Mouse (Mus musculus): Measurements from ENCODE around the gene Celf2. TPM values are rescaled to one million over a fixed set of nuclear protein-coding genes. Genes with fewer than 3 reads are reported as not detected.

Celf2 gene
- polyA plus RNA-seq, 1 experiment from 2014 or later, result 191 TPM

GRCm38 (mm10) chr2:6523261-6523923 lies 986.0 kb downstream of the Celf2 start:
- no peaks in the 10 kb centered on the region for H3K27me3 ChIP-seq (ENCODE audit: control insufficient read depth, insufficient read depth, low read length)
- ATAC-seq (ENCODE audit: low FRiP score, low TSS enrichment) (no peak), DNase-seq (no peak)
- H3K36me3 ChIP-seq (ENCODE audit: control insufficient read depth, insufficient read depth, low read length), result no peaks in the 10 kb centered on the region
- no peak overlapping the region for H3K9ac ChIP-seq (replicated peaks; ENCODE audit: low read length)
- H3K4me3 ChIP-seq (replicated peaks; ENCODE audit: low read depth, low read length), result no peak overlapping the region
- no peak overlapping the region for H3K27ac ChIP-seq (replicated peaks; ENCODE audit: low read depth, low read length)
- no peak overlapping the region for H3K4me2 ChIP-seq (ENCODE audit: low read length)
- no peaks in the 10 kb centered on the region for H3K4me1 ChIP-seq (ENCODE audit: control insufficient read depth, insufficient read depth, low read length)
- H3K9me3 ChIP-seq (ENCODE audit: control insufficient read depth, low read length), result no peaks in the 10 kb centered on the region
- 80% methylated on average over 16 of the region's 16 CpGs for WGBS

GRCm38 (mm10) chr2:6522411-6522810 lies 987.0 kb downstream of the Celf2 start:
- H3K27me3 ChIP-seq (ENCODE audit: control insufficient read depth, insufficient read depth, low read length), result no peaks in the 10 kb centered on the region
- DNase-seq (no peak), ATAC-seq (ENCODE audit: low FRiP score, low TSS enrichment) (no peak)
- H3K9me3 ChIP-seq (ENCODE audit: control insufficient read depth, low read length), result no peaks in the 10 kb centered on the region
- H3K27ac ChIP-seq (replicated peaks; ENCODE audit: low read depth, low read length), result no peak overlapping the region
- H3K9ac ChIP-seq (replicated peaks; ENCODE audit: low read length), result no peak overlapping the region
- no peaks in the 10 kb centered on the region for H3K36me3 ChIP-seq (ENCODE audit: control insufficient read depth, insufficient read depth, low read length)
- no peaks in the 10 kb centered on the region for H3K4me1 ChIP-seq (ENCODE audit: control insufficient read depth, insufficient read depth, low read length)
- no peak overlapping the region for H3K4me2 ChIP-seq (ENCODE audit: low read length)
- 95% methylated on average over 4 of the region's 4 CpGs for WGBS
- no peak overlapping the region for H3K4me3 ChIP-seq (replicated peaks; ENCODE audit: low read depth, low read length)

GRCm38 (mm10) chr2:6513176-6513575 lies 996.2 kb downstream of the Celf2 start:
- DNase-seq, result no peak
- Histone ChIP-seq H3K27me3 (ENCODE audit: control insufficient read depth, insufficient read depth, low read length) (no peaks in the 10 kb centered on the region), H3K9ac (replicated peaks; ENCODE audit: low read length) (no peak overlapping the region), H3K4me1 (ENCODE audit: control insufficient read depth, insufficient read depth, low read length) (no peaks in the 10 kb centered on the region), H3K4me2 (ENCODE audit: low read length) (no peak overlapping the region), H3K27ac (replicated peaks; ENCODE audit: low read depth, low read length) (no peak overlapping the region), H3K4me3 (replicated peaks; ENCODE audit: low read depth, low read length) (no peak overlapping the region), H3K9me3 (ENCODE audit: control insufficient read depth, low read length) (no peaks in the 10 kb centered on the region), H3K36me3 (ENCODE audit: control insufficient read depth, insufficient read depth, low read length) (no peaks in the 10 kb centered on the region)
- no peak for ATAC-seq (ENCODE audit: low FRiP score, low TSS enrichment)
- WGBS, result 85% methylated on average over 7 of the region's 7 CpGs

GRCm38 (mm10) chr2:6507071-6507470 lies 1002.3 kb downstream of the Celf2 start:
- Histone ChIP-seq H3K27ac (replicated peaks; ENCODE audit: low read depth, low read length) (peak overlapping the region; percentile 66; the same call in 1 of the 2 replicates), H3K4me2 (ENCODE audit: low read length) (no peak overlapping the region), H3K9me3 (ENCODE audit: control insufficient read depth, low read length) (no peaks in the 10 kb centered on the region), H3K36me3 (ENCODE audit: control insufficient read depth, insufficient read depth, low read length) (no peaks in the 10 kb centered on the region), H3K27me3 (ENCODE audit: control insufficient read depth, insufficient read depth, low read length) (no peaks in the 10 kb centered on the region), H3K9ac (replicated peaks; ENCODE audit: low read length) (no peak overlapping the region), H3K4me3 (replicated peaks; ENCODE audit: low read depth, low read length) (no peak overlapping the region), H3K4me1 (ENCODE audit: control insufficient read depth, insufficient read depth, low read length) (0 out of 2 replicates have a peak, but pooled peaks cover 5% of the 10 kb centered on the region)
- 62% methylated on average over 3 of the region's 3 CpGs for WGBS
- no peak for ATAC-seq (ENCODE audit: low FRiP score, low TSS enrichment)
- DNase-seq, result no peak

GRCm38 (mm10) chr2:6505979-6506811 lies 1003.2 kb downstream of the Celf2 start:
- peak; percentile 58 for DNase-seq
- WGBS, result 49% methylated on average over 13 of the region's 13 CpGs

GRCm38 (mm10) chr2:6505531-6505930 lies 1003.8 kb downstream of the Celf2 start:
- H3K27ac ChIP-seq (replicated peaks; ENCODE audit: low read depth, low read length), result no peak overlapping the region
- H3K4me1 ChIP-seq (ENCODE audit: control insufficient read depth, insufficient read depth, low read length), result 0 out of 2 replicates have a peak, but pooled peaks cover 5% of the 10 kb centered on the region
- no peak overlapping the region for H3K4me3 ChIP-seq (replicated peaks; ENCODE audit: low read depth, low read length)
- no peak overlapping the region for H3K4me2 ChIP-seq (ENCODE audit: low read length)
- no peaks in the 10 kb centered on the region for H3K9me3 ChIP-seq (ENCODE audit: control insufficient read depth, low read length)
- no peak overlapping the region for H3K9ac ChIP-seq (replicated peaks; ENCODE audit: low read length)
- ATAC-seq (ENCODE audit: low FRiP score, low TSS enrichment), result no peak
- no peak for DNase-seq
- H3K36me3 ChIP-seq (ENCODE audit: control insufficient read depth, insufficient read depth, low read length), result no peaks in the 10 kb centered on the region
- 86% methylated on average over 12 of the region's 12 CpGs for WGBS
- H3K27me3 ChIP-seq (ENCODE audit: control insufficient read depth, insufficient read depth, low read length), result no peaks in the 10 kb centered on the region

More at GRCm38 (mm10) chr2:6505979-6506811, 1003.2 kb downstream of the Celf2 start:
- H3K27me3 ChIP-seq (ENCODE audit: control insufficient read depth, insufficient read depth, low read length), result no peaks in the 10 kb centered on the region
- H3K4me2 ChIP-seq (ENCODE audit: low read length), result no peak overlapping the region
- no peaks in the 10 kb centered on the region for H3K9me3 ChIP-seq (ENCODE audit: control insufficient read depth, low read length)
- H3K4me3 ChIP-seq (replicated peaks; ENCODE audit: low read depth, low read length), result no peak overlapping the region
- H3K36me3 ChIP-seq (ENCODE audit: control insufficient read depth, insufficient read depth, low read length), result no peaks in the 10 kb centered on the region
- H3K9ac ChIP-seq (replicated peaks; ENCODE audit: low read length), result no peak overlapping the region
- peak overlapping the region; percentile 66 for H3K27ac ChIP-seq (replicated peaks; ENCODE audit: low read depth, low read length)
- H3K4me1 ChIP-seq (ENCODE audit: control insufficient read depth, insufficient read depth, low read length), result 0 out of 2 replicates have a peak, but pooled peaks cover 5% of the 10 kb centered on the region
- peak; percentile 58; the same call in 1 of the 2 replicates for ATAC-seq (ENCODE audit: low FRiP score, low TSS enrichment)

- Histone ChIP-seq H3K4me3 (replicated peaks; ENCODE audit: low read depth, low read length) (no peak overlapping the region), H3K4me1 (ENCODE audit: control insufficient read depth, insufficient read depth, low read length) (no peaks in the 10 kb centered on the region), H3K36me3 (ENCODE audit: control insufficient read depth, insufficient read depth, low read length) (no peaks in the 10 kb centered on the region), H3K4me2 (ENCODE audit: low read length) (no peak overlapping the region), H3K27ac (replicated peaks; ENCODE audit: low read depth, low read length) (no peak overlapping the region), H3K27me3 (ENCODE audit: control insufficient read depth, insufficient read depth, low read length) (no peaks in the 10 kb centered on the region), H3K9ac (replicated peaks; ENCODE audit: low read length) (no peak overlapping the region), H3K9me3 (ENCODE audit: control insufficient read depth, low read length) (no peaks in the 10 kb centered on the region)
- no peak for DNase-seq
- WGBS, result 81% methylated on average over 12 of the region's 12 CpGs
- no peak for ATAC-seq (ENCODE audit: low FRiP score, low TSS enrichment)
These were observed 1011.3 kb downstream of the Celf2 start for GRCm38 (mm10) chr2:6498101-6498500.

- ATAC-seq (ENCODE audit: low FRiP score, low TSS enrichment), result no peak
- Histone ChIP-seq H3K36me3 (ENCODE audit: control insufficient read depth, insufficient read depth, low read length) (no peaks in the 10 kb centered on the region), H3K4me3 (replicated peaks; ENCODE audit: low read depth, low read length) (no peak overlapping the region), H3K27me3 (ENCODE audit: control insufficient read depth, insufficient read depth, low read length) (no peaks in the 10 kb centered on the region), H3K4me2 (ENCODE audit: low read length) (no peak overlapping the region), H3K4me1 (ENCODE audit: control insufficient read depth, insufficient read depth, low read length) (no peaks in the 10 kb centered on the region), H3K9ac (replicated peaks; ENCODE audit: low read length) (no peak overlapping the region), H3K27ac (replicated peaks; ENCODE audit: low read depth, low read length) (no peak overlapping the region), H3K9me3 (ENCODE audit: control insufficient read depth, low read length) (no peaks in the 10 kb centered on the region)
- DNase-seq, result no peak
- WGBS, result 66% methylated on average over 5 of the region's 5 CpGs
These were observed 1011.7 kb downstream of the Celf2 start for GRCm38 (mm10) chr2:6497636-6498035.
